Mouse (Mus musculus): ENCODE measurements around the gene Fbxo21.

Fbxo21 gene

GRCm38 (mm10) chr5:117980921-117981320 is 4.4 kb downstream of the Fbxo21 start:
- DNase-seq (ENCODE audit: low read depth) = no peak

GRCm38 (mm10) chr5:117981943-117982342 is 5.4 kb downstream of the Fbxo21 start:
- DNase-seq (ENCODE audit: low read depth) = no peak

- no peak for DNase-seq (ENCODE audit: low read depth)
Observed at GRCm38 (mm10) chr5:117986327-117986726, 9.8 kb downstream of the Fbxo21 start.

DNA sequence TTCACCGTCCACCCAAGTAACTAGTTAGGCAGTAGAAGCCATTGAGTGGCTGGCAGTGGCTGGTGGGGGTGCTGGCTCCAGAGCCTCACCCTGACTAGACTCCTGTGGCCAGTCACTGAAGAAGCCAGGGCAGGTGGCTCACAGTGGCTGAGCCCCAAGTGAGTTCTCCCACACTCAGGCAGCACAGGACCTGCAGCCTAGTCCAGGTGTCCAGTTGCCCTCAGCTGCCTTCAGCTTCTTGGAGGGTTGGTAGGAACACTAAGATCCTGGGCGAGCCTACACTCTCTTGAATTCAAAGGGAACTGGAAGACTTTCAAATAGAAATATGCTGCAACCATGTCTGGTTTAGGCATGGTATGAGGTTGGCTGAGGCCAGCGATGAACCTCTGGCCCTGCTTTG is 11.4 kb downstream of the Fbxo21 start:
- no peak for DNase-seq (ENCODE audit: low read depth)

GRCm38 (mm10) chr5:117988367-117988766 is 11.8 kb downstream of the Fbxo21 start:
- no peak for DNase-seq (ENCODE audit: low read depth)

DNA sequence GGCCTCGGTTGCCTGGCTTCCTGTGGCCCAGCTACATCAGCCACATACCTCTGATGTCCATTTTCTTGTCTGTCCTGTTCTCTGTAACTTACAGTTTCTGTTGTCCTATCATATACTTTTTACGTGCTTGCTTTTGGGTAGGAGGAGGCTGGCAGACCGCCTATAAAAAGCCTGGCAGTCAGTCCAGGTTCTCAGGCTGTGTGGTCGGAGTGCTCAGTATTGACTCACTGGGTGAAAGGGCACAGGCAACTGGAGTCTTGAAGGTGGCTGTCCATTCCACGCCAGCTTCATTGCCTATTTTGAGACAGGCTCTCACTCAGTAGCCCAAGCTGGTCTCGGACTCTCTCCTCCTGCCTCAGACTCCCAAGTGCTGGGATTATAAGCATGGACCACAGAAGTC is 13.2 kb downstream of the Fbxo21 start:
- peak; percentile 70 for DNase-seq (ENCODE audit: low read depth)

GRCm38 (mm10) chr5:117990957-117991356 is 14.4 kb downstream of the Fbxo21 start:
- no peak for DNase-seq (ENCODE audit: low read depth)

GRCm38 (mm10) chr5:117993550-117993949 is 17.0 kb downstream of the Fbxo21 start:
- no peak for DNase-seq (ENCODE audit: low read depth)

- no peak for DNase-seq (ENCODE audit: low read depth)
Observed at GRCm38 (mm10) chr5:117995372-117995901, 18.9 kb downstream of the Fbxo21 start.

- no peak for DNase-seq (ENCODE audit: low read depth)
Observed at GRCm38 (mm10) chr5:117995911-117996310, 19.4 kb downstream of the Fbxo21 start.

DNA sequence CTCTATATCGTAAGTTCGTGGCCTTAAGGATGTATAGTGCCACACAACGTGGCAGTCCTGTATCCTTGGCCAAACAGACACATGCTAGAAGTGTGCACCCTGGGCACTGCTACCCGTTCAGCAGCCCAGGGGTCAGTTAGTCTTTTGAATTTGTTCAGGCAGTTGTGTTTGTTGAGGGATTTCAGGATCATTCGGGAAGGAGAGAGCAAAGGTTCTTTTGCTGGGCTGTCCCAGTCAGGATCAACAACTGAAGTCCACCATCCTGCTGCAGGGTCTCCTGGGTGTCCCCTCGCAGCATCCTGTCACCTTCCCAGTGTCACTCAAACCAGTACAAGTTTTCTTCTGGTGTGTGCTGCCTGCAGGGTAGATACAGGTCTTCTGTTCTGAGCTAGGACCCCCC is 20.1 kb downstream of the Fbxo21 start:
- no peak for DNase-seq (ENCODE audit: low read depth)

DNA sequence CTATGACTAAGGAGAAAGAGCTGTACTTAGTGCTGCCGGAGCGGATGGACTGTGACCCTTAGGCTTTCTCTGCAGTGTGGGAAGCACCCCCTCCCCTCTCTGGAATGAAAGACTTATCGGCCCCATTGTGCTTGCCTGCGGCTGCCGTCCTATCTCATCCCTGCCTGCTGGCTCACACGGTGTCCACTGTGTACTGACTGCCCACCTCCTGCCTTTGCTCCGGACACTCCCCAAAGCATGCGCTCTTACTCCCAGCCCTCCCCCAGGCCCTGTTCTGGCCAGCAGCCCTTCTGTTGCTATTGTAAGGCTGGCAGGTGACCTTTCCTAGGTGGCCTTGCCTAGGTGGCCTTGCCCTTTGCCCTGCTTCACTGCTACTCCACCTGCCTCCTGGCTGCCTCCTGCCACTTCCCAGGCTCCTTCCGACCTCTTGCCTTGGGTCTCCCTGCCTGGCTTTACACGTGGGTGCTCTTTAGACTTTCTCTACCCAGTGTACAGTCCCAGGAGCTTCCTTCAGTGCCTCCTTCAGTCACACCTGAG is 21.0 kb downstream of the Fbxo21 start:
- DNase-seq (ENCODE audit: low read depth) = no peak

DNA sequence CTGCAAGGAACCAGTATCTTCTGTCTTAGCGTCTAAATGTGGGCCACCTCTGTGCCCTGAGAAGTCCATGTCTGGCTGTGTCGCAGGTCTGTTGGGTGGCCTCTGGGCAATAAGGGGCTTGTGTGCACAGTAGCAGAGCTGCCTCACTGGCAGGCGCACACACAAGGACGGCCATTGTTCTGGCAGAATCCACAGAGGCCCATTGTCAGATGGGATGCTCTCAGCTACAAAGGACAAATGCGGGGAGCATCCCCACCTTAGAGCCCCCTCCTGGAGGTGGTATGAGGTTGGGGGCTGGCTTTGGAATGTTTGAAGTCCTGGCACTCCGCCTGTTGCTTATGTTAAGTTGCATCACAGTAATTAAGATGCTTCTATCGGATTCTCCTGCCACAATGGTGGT is 22.5 kb downstream of the Fbxo21 start:
- no peak for DNase-seq (ENCODE audit: low read depth)

DNA sequence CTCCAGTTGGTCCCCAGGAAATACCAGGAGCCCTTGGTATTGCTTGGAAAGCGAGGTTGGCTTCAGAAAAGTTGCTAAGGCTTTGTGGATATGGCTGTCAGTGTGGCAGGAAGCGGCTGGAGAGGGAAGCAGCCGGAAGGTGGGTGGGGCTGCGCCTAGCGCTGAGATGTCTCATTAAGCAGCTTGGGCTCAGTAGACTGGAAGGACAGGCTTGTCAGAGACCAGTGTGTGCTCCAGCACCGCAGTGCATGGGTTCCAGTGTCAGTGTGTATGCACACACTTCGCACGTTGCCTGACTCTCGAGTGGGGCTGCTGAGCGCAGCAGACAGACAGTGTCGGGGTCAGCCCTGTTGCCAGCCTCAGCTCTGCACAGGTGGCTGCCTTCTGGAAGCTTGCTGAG is 23.1 kb downstream of the Fbxo21 start:
- DNase-seq (ENCODE audit: low read depth) = no peak

- DNase-seq (ENCODE audit: low read depth) = peak; percentile 79
Observed at GRCm38 (mm10) chr5:118002059-118002458, 25.5 kb downstream of the Fbxo21 start.

- peak; percentile 75 for DNase-seq (ENCODE audit: low read depth)
Observed at GRCm38 (mm10) chr5:118004619-118005018, 28.1 kb downstream of the Fbxo21 start.

- peak; percentile 37 for DNase-seq (ENCODE audit: low read depth)
Observed at GRCm38 (mm10) chr5:118005728-118006127, 29.2 kb downstream of the Fbxo21 start.

DNA sequence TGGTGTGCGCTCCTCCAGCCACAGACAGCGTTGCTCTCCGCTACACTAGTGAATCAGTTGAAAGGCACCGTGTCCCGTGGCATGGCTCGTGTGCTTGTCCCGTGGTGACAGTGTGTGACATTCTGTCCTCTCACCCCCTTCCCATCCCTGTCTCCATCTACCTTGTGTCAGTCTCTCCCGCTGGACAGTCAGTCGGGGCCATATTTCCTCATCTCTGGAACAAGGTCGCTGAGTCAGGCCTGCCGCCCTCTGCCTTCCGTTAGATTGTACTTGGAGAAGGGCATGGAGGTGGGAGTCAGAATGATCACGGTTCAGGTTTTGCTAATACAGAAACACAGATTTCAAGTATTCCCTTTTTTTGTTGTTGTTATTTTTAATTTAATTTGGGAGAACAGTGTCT is 31.8 kb downstream of the Fbxo21 start:
- no peak for DNase-seq (ENCODE audit: low read depth)

DNA sequence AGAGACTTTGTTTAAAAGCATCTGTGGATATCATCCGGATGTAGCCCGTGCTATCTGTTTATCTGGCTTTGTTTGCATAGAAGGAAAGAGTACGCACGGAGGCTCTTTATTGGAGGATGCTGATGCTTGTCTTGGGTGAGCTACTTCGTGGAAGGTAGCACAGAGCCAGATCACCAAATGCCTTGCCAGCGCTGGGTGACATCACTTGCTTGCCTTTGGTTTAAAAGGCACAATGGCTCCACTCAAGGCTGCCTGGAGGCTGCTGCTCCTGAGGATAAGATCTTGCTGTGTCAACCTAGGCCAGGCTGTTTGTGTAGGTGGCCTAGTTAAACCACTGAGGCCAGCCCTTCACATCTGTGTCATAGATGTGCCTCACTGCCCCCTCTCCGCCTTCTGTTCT is 34.3 kb downstream of the Fbxo21 start:
- no peak for DNase-seq (ENCODE audit: low read depth)

DNA sequence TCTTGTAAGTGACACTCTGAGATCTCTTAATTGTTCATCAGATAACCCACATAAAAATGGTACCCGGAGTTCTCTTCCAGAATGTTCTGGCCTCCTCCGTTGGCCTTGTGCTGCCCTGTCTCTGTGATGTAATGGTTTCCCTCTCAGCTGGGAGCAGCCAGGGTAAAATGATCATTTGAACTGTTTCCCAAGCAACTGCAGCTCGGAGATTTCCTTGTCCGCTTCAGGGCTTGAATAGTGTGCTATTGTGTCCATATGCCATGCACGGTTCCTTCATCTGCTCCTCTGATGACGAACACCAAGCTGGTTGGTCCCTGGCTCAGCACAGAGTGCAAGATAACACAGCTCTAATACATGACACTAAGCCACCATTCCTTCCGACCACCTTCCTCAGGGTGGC is 35.3 kb downstream of the Fbxo21 start:
- DNase-seq (ENCODE audit: low read depth) = no peak

GRCm38 (mm10) chr5:118015028-118015427 is 38.5 kb downstream of the Fbxo21 start:
- DNase-seq (ENCODE audit: low read depth) = peak; percentile 67

GRCm38 (mm10) chr5:118015669-118016068 is 39.1 kb downstream of the Fbxo21 start:
- DNase-seq (ENCODE audit: low read depth) = no peak

GRCm38 (mm10) chr5:118017527-118017926 is 41.0 kb downstream of the Fbxo21 start:
- DNase-seq (ENCODE audit: low read depth) = no peak

DNA sequence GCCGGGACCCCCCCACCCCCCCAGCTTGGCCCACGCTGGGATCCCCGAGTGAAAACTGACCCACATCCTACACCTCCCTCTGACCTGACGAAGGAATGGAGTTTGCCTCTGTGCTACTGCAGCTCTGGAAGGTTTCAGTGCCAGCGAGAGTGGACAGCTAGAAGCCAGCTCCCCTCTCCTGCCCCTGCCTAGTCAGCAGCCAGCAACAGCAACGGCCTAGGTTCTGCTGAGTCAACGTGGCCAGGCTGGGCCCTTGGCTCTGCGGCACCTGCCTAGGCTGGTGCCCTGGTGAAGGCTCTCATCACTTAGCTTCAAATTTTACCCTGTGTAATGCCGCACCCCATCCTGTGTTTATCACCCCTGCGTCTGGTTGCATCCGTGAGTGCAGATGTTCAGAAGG is 43.4 kb downstream of the Fbxo21 start:
- no peak for DNase-seq (ENCODE audit: low read depth)

DNA sequence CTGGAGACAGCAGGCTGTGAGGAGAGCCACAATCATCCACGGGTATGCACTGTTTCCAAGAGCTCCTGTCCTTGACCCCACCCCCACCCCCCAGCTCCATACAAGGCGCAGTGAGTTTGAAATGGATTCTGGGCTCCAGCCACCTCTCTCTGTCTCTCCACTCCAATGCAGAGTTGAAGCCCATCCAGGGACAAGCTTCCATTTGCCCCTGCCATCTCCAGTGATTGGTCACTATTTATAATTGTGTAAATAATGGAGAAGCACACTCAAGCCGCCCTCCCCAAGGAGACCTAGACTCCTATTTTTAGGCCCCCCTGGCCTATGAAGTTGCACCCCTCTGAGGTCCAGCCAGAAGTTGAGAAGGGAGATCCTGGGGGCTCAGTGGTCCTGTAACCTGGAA is 46.5 kb downstream of the Fbxo21 start:
- no peak for DNase-seq (ENCODE audit: low read depth)

Measured in NIH3T3 (cell line).